Mouse (Mus musculus) frontal cortex, postnatal 25 days (tissue): ENCODE results near the gene Gm21852.
"Not testable (repeated sequence)": the region's sequence is repeated elsewhere in the genome, so short reads cannot be mapped to it uniquely, and the experiment has no call there.

Experiments
- DNase-seq, 2 experiments: peaks; one replicate each; pipeline ENCODE4 v3.0.0; 2022; ENCODE audit warnings: low spot score in 2 of 2

The Gm21852 gene

GRCm38 (mm10) chrY:40651896-40652295, at the start of gene Gm21852:
TSS of gene Gm21852 (minus strand) at chrY:40651996.
- not testable (repeated sequence) for DNase-seq
